Mouse (Mus musculus) frontal cortex, adult (tissue): ENCODE measurements at regions not wholly inside any gene's neighbourhood (a gene's known extent, or its start where the extent isn't known, plus 50 kb on each side); places are given as distances from the start of the nearest gene placed in this dataset.
A peak's percentile ranks its signal among the peaks of the same experiment; 100 is the strongest.

Experiments
- ATAC-seq: cut with Nextera tagmentation; 2 replicates; pipeline ENCODE4 v1.9.2; 2017; ENCODE audit warnings: mild to moderate bottlenecking, moderate library complexity, mixed read lengths; ENCODE audit not compliant: low TSS enrichment

DNA sequence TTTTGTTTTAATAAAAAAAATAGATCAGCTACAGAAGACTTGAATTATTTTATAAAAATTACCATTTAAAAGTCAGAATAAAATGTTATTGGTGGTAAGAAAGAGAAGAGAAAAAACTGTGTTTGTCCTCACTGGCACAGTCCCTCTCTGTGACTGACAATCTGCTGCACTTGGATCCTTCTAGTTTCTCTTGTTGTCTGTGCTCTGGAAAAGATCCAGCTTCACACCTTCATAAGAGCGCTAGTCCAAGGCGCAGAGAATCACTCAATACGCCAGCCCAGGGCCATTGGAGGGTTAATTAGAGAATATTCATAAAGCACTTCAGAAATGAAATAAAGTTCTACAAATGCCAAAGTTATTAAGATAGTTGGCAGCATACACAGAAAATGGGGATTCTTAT lies 153.8 kb downstream of the Lmbrd1 start:
- ATAC-seq: no peak

DNA sequence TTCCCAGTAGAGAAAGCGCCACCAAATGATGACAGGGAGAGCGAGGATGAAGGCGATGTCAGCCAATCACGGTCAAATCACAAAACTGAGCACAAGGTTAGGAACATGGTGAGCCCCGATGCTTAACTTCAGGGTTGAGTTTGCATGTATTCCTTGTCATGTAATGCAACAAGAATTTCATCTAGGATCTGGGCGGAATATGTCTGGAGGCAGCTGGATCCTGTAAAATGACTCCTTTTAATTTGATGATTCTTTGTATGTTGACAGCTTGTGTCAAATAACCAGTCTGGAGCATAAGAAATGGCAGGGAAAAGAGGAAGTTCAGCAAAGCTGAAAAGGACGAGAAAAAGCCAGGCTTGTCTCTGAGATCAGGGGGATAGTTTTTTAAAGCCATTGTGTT lies 188.4 kb downstream of the Lmbrd1 start:
- ATAC-seq: peak; percentile 13; the same call in 1 of the 2 replicates

DNA sequence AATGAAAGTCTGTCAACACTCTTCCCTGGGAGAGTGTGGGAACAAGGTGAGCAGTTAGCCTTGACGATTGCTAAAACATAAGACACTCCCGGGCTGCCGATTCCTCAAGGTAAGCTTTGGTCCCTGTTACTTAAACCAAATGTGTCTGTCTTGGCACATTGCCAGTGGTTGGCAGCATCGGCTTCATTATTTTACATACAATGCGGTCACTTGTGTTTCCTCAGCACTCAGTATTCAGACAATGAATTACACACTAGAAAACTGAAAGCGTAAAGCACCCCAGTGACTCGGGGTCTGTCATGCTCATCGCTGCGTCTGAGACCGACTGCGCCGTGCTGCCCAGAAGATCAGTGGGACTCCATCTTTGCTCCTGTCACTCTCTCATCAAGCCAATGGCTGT lies 191.3 kb downstream of the Lmbrd1 start:
- ATAC-seq: peak; percentile 83

DNA sequence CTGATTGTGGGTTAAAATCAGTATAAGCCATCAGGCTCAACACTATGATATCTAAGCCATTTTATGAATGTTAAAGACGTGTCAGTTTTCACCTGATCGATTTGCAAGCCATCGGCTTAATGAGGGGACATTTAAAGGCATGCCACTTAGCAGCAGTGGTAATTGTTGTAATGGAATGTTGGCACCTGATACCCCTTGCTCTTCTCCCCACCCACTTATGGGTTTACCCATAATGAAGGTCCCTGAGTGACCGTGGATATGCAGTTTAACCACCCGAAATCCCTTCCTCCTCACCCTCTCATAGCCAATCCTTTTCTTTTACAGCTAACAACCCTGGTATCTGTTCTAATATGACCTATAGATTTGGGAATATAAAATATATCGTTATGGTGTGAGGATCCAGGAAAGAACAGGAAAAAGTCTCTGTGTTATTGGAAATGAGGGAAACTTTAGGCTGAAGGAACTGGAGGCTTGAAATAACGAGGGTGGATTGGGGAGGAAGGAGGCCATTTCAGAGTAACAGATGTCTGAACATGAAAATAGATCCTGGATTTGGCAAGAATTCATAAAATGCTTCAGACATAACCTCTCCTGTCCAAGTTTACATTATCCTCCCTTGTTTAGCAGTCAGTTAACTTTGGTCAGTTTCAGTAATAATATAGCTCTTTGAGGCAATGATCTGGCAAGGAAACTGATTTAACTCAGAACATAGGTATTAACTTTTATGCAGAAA lies 192.4 kb downstream of the Lmbrd1 start:
- ATAC-seq: no peak

DNA sequence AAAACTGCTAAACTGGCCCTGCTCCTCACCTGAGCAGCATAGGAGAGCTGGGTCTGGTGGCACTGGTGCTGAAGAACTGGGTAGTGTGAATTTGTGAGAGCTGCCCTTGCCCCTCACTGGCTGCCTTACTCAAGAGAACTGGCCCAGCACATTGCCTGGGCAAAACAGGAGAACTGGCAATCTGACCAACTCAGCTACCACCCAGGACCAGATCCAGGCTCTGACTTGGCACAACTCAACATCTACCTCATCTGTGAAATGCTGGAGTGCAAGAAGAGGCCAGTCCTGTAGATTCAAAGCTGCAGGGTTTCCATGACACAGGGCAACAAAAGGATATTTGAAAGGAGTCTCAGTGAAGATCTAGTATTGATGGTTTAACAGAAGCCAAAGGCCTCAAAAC lies 198.6 kb downstream of the Lmbrd1 start:
- ATAC-seq: no peak

DNA sequence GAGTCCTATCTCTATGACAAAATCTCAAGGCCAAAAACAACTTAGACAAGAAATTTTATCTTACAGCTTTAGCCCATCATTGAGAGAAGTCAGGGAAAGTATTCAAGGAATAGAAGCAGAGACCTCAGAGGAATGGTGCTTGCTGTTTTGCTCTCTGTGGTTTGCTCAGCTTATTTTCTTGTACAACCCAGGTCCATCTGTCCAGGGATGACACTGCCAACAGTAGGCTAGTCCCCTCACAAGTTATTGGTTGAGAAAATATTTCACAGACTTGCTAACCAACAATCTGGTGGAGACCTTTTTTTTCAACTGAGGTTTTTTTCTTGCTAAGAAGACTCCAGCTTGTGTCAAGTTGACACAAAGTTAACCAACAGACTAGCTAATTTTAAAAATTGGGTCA lies 205.2 kb downstream of the Lmbrd1 start:
- no peak for ATAC-seq

DNA sequence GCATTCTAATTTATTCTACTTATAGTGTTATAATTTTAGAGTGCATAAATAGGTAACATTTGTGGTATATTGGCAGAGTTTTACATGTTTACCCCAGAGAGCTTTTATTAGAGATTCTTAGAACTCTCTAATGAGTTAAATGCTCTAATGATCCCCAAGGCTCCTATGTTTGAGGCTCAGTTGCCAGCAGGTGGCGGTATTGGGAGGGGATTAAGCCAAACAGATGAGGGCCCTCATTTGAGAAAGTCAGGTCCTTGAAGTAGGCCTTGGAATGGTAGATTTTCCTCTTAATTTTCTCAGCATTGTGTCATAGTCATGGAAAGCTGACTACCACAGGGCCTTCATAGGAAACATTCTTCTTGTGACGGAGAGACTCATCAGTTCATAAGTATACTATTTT lies 222.8 kb downstream of the Lmbrd1 start:
- peak; percentile 93 for ATAC-seq

DNA sequence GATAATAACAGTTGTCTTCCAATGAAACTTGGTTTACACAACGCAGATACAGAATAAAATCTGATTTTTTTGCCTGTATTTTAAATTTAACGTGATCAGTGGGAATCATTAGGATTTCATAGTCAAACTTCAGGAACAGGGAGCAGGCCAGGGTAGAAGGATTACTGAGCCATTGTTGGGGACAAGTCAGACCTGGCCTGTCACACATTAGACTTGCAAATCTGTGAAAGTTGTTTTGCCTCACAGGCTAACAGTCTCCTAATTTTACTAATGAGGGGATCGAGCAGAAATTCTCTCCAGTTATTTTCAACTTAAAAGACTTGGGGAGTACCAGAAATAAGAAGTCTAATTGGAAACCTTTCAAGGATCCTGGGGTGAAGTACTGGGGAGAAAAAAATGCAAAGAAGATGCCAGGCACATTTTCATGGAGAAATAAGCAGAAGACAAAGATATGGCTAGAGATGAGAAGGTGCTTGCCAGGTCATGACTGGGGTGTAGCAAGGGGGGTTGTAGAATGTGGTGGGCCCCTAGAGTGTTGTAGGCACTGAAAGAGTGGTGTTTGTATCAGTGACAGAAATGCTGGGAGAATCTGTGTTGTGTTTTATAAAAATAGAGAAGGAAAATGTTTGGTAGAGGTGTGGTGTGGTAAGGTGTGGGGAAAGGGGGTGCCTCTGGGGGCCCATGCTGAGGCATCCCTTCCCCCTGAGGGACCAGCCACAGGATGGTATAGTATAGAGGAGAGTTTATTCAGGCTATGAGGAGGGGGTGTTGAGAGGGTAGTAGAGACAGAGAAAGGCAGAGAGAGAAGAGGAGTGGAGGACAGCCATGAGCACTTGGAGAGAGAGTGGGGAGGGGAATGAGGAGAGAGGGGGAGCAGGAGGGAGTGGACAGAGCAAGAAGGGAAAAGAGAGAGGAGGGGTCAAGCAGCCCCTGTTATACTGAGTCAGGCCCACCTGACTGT lies 260.2 kb downstream of the Lmbrd1 start:
- 0 out of 2 replicates have a peak, but pooled peaks have one; percentile 47 for ATAC-seq

DNA sequence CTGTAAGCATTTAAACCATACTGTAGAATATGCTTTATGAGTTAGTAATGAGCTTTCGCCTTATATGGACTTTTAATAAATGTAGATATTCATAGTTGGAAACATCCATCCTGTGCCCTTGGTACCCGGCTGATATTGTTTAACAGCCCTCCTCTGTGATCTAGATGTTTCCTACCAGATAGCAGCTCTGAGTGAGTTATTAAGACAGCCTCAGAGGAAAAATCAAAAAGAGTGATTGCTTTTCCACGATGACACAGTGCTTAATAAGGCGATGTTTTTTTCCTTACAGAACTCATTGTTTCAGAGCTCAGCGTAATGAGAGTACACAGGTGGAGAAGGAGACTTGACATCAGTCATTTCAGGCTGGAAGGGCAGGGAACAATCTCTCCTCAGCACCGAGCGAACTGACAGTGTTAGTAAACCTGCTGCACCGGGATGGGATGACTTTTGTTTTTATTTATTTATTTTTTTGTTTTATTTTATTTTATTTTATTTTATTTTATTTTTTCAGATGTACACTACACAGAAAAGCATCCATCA lies 264.4 kb downstream of the Lmbrd1 start:
- no peak for ATAC-seq

DNA sequence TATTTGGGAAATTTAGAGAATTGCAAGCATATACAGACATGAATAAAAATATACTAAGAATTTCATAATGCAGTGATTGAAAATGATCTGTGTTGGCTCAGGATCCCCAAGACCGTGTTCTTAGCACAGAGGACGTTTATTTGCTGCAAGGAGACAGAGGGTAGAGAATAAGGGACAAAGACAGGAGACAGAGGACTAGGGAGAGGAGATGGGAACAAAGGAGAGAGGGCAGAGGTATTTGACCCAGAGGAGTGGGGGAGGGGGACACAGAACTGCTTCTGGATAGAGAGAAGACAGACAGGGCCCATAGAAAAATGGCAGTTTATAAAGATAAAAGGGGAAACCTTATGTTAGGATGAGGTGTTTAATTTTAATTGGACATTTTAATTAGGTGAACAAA lies 265.0 kb downstream of the Lmbrd1 start:
- ATAC-seq: no peak

DNA sequence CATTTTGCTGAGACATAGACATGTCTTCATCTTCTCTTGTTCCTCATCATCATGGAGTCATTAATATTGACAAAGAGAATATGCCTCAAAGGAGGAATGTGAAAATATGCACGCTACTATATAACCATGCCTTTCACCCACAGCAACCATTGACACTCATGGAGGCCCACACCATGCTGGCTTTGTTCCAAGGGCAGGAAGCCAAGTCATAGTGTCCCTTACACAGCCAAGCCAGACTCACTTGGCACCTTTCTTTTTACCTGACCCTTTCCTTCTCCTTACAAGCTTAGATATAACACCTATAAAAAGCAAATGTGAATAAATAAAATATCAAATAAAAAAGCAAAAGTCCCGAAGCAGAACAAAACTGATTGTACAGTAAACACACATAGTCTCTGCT lies 294.3 kb downstream of the Lmbrd1 start:
- no peak for ATAC-seq

DNA sequence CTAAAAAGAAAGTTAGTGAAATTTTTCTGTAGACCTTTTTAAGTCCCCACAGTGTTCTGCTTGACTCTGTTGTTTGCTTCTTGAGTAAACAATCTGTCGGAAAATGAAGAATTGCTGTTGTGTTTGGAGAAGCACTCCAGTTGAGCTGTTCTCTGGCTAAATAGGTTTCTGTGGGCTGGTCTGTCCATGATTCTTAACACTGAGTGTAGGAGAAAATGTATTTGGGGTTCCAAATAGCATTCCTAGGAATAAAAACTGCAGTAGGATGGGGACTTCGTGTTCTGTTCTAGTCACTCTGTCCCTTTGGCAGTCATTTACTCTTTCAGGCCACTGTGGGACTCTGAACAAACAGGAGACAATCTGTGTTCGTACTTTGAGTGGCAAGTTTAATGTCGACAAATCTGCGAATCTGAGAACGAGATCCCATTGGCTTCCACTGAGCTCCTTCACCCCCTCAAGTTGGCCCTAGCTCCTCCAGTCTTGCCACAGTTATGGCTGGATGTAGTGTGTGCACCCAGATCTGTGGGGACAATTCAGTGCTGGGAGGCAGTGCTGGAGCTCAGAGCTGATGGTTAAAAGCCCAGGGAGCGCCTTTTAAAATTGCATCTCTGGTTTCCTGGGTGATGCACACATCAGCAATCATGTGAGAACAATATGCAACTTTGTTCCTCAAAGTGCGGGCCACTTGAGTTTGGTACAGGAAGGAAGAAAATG lies 330.2 kb downstream of the Lmbrd1 start:
- ATAC-seq: peak; percentile 93

DNA sequence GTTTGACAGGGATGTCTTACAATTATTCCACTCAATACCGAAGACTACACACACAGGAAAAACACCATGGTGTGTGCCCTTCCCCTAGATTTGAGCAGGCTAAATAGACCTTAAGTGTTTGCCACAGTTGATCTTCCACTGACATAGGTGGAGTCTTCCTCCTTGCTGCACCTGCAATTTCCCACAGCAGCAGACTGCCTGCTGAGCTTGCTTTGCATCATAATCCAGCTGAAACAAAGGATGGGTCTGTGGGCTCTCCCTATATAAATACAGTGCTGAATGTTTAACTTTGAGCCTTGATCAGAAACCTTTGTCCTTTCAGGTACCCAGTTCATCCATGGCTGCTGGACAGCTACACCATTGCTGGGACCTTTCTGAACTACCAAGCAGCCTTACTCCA lies 334.3 kb downstream of the Lmbrd1 start:
- no peak for ATAC-seq
